Mouse (Mus musculus) neural tube, embryonic 14.5 days (tissue): Measurements from ENCODE around the gene Bloc1s1. TPM values are rescaled to one million over a fixed set of nuclear protein-coding genes. Genes with fewer than 3 reads are reported as not detected.
A peak's percentile ranks its signal among the peaks of the same experiment; 100 is the strongest.

Experiments used
- ATAC-seq: fragments of 200-750 bp; cut with Nextera tagmentation; 2 replicates; pipeline ENCODE4 v1.8.0; 2017; ENCODE audit warnings: low read depth, mild to moderate bottlenecking, moderate TSS enrichment, moderate library complexity
- H3K27ac ChIP-seq: fragments of 300-500 bp; sonication (generic); 2 replicates; pipeline ENCODE4 v1.5.1; 2014; ENCODE audit warnings: low read depth, mild to moderate bottlenecking, control low read depth, low read length, moderate library complexity, mixed read lengths
- H3K27me3 ChIP-seq: fragments of 300-500 bp; sonication (generic); 2 replicates; pipeline ENCODE4 v1.6.1; 2014; ENCODE audit warnings: low read length; ENCODE audit not compliant: control insufficient read depth, insufficient read depth
- H3K36me3 ChIP-seq: fragments of 300-500 bp; sonication (generic); 2 replicates; pipeline ENCODE4 v1.6.1; 2014; ENCODE audit warnings: low read length, mixed read lengths; ENCODE audit not compliant: control insufficient read depth, insufficient read depth
- H3K4me1 ChIP-seq: fragments of 300-500 bp; sonication (generic); 2 replicates; pipeline ENCODE4 v1.6.1; 2014; ENCODE audit warnings: low read length; ENCODE audit not compliant: control insufficient read depth, insufficient read depth
- H3K4me2 ChIP-seq: fragments of 300-500 bp; sonication (generic); 2 replicates; pipeline ENCODE4 v1.6.1; 2014; ENCODE audit warnings: mild to moderate bottlenecking, low read depth, low read length, control low read depth
- H3K4me3 ChIP-seq: fragments of 300-500 bp; sonication (generic); 2 replicates; pipeline ENCODE4 v1.5.1; 2014; ENCODE audit warnings: low read depth, low read length, control low read depth, mixed read lengths
- H3K9ac ChIP-seq: fragments of 300-500 bp; sonication (generic); replicated peaks from 2 replicates; pipeline ENCODE4 v1.6.1; 2014; ENCODE audit warnings: low read depth, mild to moderate bottlenecking, control low read depth, low read length, mixed read lengths
- H3K9me3 ChIP-seq: fragments of 300-500 bp; sonication (generic); 2 replicates; pipeline ENCODE4 v1.6.1; 2016; ENCODE audit warnings: low read length; ENCODE audit not compliant: control insufficient read depth
- WGBS: fragments of 180-500 bp; shearing (Covaris S2); extraction: QIAGEN DNeasy Blood & Tissue Kit; methylation state at CpG from one replicate; pipeline ENCODE4 v1.1.7; 2014; 5-methylcytosine and 5-hydroxymethylcytosine counted together
- polyA plus RNA-seq: library from polyadenylated mRNA; unstranded; fragments of >200 nt; fragmentation: Nextera tagmentation; extraction: Ambion mirVana; gene quantifications from 2 replicates; pipeline ENCODE4 v1.2.1, GENCODE M21; 2014

Gene Bloc1s1
- polyA plus RNA-seq, 1 experiment from 2014 or later = 280 TPM

DNA sequence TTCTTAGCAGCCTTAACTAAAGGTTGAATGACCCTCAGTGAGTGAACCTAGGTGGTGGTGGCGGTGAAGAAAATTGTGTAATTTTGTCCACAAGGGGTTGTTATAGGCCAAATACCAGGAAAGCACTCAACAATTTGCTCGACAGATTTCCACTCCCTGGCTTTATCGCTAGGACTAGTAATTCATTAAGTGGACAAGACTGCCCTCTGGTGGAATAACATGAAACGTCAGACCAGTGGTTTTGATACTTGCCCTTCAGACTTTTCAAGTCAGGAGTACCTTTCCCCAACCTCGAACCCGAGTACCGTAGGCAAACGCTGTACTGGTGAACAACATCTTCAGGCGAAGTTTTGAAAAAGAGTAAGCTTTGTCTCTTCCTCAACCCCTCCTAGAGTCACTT, 28.4 kb downstream of the Bloc1s1 start:
- Histone ChIP-seq H3K4me3 (peak overlapping the region; percentile 4; the same call in 1 of the 2 replicates), H3K9me3 (no peaks in the 10 kb centered on the region), H3K36me3 (no peaks in the 10 kb centered on the region), H3K4me2 (peak overlapping the region; percentile 30), H3K4me1 (peaks cover 12% of the 10 kb centered on the region; the same call in 1 of the 2 replicates), H3K27me3 (0 out of 2 replicates have a peak, but pooled peaks cover 2% of the 10 kb centered on the region), H3K27ac (no peak overlapping the region), H3K9ac (no peak overlapping the region)
- WGBS = under 1% methylated on average over 9 of the region's 9 CpGs
- no peak; the same call in 1 of the 2 replicates for ATAC-seq

DNA sequence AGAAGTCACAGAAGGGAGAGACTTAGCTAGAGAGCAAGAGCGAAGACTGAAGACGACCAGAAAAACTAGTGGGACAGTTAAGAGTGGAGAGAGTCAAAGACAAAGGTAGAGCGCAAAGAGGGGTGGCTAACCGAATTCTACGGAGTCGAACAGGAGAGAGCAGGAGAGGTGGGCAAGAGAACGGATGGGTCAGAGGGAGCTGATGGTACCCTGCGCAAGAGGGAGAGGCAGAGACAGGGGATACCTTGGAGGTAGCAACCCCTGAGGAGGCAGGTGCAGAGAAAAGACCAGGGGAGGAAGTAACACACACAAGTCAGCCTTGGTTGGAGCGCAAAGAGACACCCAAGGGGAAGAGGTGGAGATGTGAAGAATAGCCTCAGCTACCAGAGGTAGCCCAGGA, 31.6 kb downstream of the Bloc1s1 start:
- Histone ChIP-seq H3K4me1 (peaks cover 23% of the 10 kb centered on the region), H3K27ac (peak overlapping the region; percentile 90)

DNA sequence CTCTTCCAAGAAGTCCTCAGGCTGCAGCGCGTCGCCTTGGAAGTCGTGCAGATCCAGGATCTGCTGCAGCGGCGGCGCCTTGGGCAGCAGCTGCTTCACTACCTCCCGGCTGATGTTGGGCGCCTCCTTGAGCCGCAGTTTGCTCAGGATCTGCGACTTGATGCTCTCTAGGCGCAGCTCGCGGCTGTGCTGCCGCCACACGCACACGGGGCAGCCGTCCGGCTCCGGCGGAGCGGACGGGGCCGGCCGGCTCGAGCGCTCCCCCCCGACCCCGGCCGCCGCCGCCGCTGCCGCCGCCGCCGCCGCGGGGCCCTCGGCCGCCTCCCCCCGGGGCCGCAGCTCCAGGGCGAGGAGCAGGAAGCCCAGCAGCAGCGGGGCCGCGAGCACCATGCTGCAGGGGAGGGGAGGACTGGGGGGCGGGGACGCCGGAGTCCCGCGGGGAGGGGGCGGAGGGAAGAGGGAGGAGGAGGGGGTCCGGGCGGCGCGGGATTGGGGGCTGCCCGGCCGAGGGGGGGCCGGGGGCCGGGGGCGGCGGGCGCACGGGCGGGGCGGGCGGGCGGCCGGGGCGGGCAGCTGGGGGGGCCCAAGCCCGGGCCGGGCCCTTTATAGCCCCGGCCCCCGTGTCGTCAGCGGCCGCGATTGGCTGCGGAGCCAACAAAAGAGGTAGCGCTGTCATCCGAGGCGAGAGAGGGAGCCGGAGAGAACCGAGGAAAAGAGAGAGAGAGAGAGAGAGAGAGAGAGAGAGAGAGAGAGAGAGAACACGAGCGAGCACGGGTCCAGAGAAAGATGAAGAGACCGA, 32.3 kb downstream of the Bloc1s1 start, which contains the start of gene Gdf11:
Gdf11 (minus strand) TSS at position 423 of the 799 bp plus-strand sequence.
- Histone ChIP-seq H3K36me3 (peaks cover 4% of the 10 kb centered on the region; the same call in 1 of the 2 replicates), H3K27me3 (no peaks in the 10 kb centered on the region), H3K4me1 (peaks cover 20% of the 10 kb centered on the region), H3K9ac (peak within 1 kb of the TSS; percentile 80), H3K4me2 (peak within 1 kb of the TSS; percentile 71), H3K27ac (peak within 1 kb of the TSS; percentile 90), H3K9me3 (no peaks in the 10 kb centered on the region), H3K4me3 (peak within 1 kb of the TSS; percentile 81)
- peak; percentile 88 for ATAC-seq
- WGBS = under 1% methylated on average over 54 of the region's 89 CpGs

More for the DNA sequence above, 31.6 kb downstream of the Bloc1s1 start:
- Histone ChIP-seq H3K9ac (peak overlapping the region; percentile 80), H3K4me3 (peak overlapping the region; percentile 81), H3K36me3 (peaks cover 4% of the 10 kb centered on the region; the same call in 1 of the 2 replicates), H3K4me2 (peak overlapping the region; percentile 71), H3K9me3 (no peaks in the 10 kb centered on the region), H3K27me3 (0 out of 2 replicates have a peak, but pooled peaks cover 2% of the 10 kb centered on the region)
- 1% methylated on average over 9 of the region's 9 CpGs for WGBS
- ATAC-seq = peak; percentile 16

DNA sequence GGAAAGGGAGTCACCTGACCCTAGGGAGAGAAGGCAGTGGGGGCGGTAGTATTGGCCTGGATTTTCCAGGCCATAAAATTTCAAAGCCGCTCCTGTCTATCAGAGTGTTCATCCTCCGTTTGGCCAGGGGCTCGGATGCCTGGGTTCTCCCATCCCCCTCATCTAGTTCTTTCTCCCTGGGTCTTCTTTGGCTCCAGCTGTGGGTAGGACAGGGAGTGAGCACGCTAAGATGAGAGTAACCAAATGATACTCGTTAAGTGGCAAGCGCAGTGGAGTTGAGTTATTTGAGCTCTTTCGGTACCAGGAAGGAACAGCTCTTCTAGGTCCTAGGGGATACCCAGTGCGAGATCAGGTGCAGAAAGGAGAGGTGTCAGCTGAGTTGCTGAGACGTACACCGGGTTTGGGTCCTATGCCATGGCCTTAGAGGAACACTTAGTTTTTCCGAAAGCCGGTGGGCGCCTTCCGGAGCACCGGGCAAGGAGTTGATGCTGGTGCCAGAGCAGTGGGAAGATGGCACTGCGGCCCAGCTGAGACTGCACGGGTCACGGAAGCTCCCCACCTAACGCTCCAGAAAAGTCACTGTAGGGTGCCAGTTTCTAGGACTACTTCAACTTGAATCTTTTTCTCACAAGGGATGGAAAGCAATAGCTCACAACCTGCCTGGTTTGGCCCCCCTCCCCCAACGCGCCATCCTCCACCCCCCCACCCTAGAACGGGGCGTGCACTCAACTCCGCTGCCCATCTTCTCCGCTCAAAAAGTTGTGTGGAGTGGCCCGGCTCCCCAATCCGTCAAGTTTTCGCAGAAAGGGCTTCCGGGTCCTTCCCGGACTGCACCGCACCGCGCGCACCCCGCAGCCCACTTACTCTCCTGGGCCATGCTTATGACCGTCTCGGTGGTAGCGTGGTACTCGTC, 33.2 kb downstream of the Bloc1s1 start:
- Histone ChIP-seq H3K4me3 (peak overlapping the region; percentile 81), H3K36me3 (peaks cover 11% of the 10 kb centered on the region; the same call in 1 of the 2 replicates), H3K27me3 (no peaks in the 10 kb centered on the region), H3K9ac (peak overlapping the region; percentile 80), H3K9me3 (no peaks in the 10 kb centered on the region), H3K4me1 (peaks cover 17% of the 10 kb centered on the region), H3K4me2 (peak overlapping the region; percentile 71), H3K27ac (peak overlapping the region; percentile 90)
- no peak for ATAC-seq
- under 1% methylated on average over 40 of the region's 40 CpGs for WGBS

DNA sequence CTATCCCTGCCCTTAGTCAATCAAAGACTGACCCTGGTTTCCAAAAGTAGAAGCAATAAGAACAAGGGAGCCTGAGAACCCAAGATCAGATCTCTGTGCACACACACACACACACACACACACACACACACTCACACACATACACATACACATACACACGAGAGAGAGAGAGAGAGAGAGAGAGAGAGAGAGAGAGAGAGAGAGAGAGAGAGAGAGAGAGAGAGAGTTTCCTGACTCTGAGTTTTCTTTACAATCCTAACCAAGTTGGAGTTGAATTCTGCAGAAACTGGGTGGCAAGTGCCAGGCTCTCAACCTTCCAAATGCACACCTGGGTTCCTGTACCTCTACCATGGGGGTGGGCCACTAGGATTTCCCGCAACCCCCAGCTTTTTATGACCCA, 34.0 kb downstream of the Bloc1s1 start:
- Histone ChIP-seq H3K4me2 (peak overlapping the region; percentile 71), H3K27ac (peak overlapping the region; percentile 90), H3K36me3 (peaks cover 17% of the 10 kb centered on the region; the same call in 1 of the 2 replicates), H3K9me3 (no peaks in the 10 kb centered on the region), H3K4me1 (peaks cover 17% of the 10 kb centered on the region), H3K4me3 (peak overlapping the region; percentile 81), H3K9ac (peak overlapping the region; percentile 80; the same call in 1 of the 2 replicates), H3K27me3 (no peaks in the 10 kb centered on the region)
- 0% methylated on average over 1 of the region's 2 CpGs for whole genome bisulfite sequencing
- ATAC-seq = no peak

DNA sequence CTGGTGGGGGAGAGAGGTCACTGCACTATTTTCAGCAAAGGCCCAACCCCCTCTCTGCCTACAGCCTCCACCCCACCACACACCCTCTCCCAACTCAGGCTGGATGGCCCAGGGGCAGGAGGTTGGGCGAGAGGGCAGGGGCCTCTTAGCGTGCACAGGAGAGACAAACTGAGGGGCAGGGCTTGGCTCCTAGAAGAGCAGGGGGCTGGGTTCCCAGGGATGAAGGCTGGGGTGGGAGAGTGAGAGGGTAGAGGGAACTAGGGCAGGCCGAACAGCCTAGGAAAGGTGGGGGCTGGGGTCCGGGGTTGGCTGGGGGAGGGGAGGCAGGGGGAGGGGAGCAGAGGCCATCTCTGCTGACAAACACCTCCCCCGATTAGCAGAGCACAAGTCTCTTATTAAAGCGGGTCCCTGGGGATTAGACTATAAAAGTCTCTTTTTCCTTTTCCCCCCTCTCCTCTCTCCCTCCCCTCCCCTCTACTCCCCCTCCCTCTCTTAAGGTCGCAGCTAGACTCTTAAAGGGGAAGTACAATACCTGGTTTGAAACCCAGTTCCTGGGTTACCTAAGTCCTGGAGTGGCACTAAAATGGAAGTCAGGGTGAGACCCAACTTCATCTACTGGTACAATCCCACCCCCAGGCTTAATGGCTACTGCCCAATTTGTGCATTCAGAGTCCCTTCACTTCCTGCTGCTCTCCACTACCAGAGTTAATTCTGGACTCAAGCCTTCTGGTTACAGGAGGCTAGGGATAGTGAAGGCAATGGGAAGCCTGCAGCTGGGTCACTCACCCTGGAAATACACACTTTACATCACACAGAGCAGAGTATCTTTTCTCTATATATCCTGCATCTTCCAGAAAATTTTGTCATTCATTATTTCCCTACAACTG, 34.7 kb downstream of the Bloc1s1 start:
- H3K27me3 ChIP-seq = no peaks in the 10 kb centered on the region
- peak overlapping the region; percentile 90 for H3K27ac ChIP-seq
- H3K36me3 ChIP-seq = peaks cover 20% of the 10 kb centered on the region; the same call in 1 of the 2 replicates
- peak overlapping the region; percentile 81 for H3K4me3 ChIP-seq
- no peaks in the 10 kb centered on the region for H3K9me3 ChIP-seq
- H3K4me1 ChIP-seq = peaks cover 17% of the 10 kb centered on the region
- peak; percentile 44 for ATAC-seq
- peak overlapping the region; percentile 49 for H3K9ac ChIP-seq
- peak overlapping the region; percentile 71 for H3K4me2 ChIP-seq
- WGBS = 1% methylated on average over 5 of the region's 7 CpGs

DNA sequence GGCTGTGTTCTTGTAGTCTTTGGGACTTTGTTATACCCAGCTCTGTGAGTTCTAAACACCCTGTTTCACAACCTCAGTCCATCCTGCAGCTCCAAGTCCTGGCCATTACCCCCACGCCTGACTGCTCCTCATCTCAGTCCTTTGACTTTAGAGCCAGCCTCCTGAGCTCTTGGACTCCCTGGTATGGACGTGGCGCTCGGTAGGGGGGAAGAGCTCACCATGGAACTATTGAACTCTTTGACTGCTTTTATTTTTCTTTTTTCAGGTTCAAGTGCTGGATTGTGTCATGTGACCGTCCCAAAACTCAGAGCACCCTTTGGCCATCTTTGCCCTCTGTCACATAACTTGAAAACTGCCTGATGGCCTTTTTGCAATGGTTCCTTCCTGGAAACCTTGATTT, 41.8 kb downstream of the Bloc1s1 start:
- H3K9me3 ChIP-seq = no peaks in the 10 kb centered on the region
- 84% methylated on average over 5 of the region's 5 CpGs for WGBS
- peaks cover 16% of the 10 kb centered on the region; the same call in 1 of the 2 replicates for H3K36me3 ChIP-seq
- no peak overlapping the region for H3K4me3 ChIP-seq
- H3K27me3 ChIP-seq = no peaks in the 10 kb centered on the region
- no peak overlapping the region for H3K4me2 ChIP-seq
- no peak overlapping the region for H3K9ac ChIP-seq
- ATAC-seq = no peak
- no peak overlapping the region for H3K27ac ChIP-seq
- H3K4me1 ChIP-seq = no peaks in the 10 kb centered on the region

DNA sequence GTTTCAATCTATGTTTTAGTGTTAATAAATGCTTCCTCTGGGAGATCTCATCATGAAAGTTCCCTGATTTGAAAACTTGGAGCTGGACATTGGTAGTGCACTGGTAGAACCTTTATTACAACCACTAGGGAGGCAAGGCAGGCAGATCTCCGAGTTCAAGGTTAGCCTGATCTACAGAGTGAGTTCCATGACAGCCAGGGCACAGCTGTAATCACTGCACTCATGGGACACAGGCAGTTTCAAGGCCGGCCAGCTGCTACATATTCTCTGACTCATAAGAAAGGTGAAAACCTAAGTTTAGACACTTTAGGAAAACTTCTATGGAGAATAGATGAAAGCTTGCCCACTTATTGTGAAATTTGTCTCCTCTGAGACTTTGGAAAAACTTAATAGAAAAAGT, 45.0 kb downstream of the Bloc1s1 start:
- no peak overlapping the region for H3K9ac ChIP-seq
- H3K36me3 ChIP-seq = peaks cover 7% of the 10 kb centered on the region; the same call in 1 of the 2 replicates
- ATAC-seq = no peak
- H3K4me2 ChIP-seq = no peak overlapping the region
- no peak overlapping the region for H3K27ac ChIP-seq
- 72% methylated on average over 2 of the region's 2 CpGs for WGBS
- H3K4me3 ChIP-seq = no peak overlapping the region
- no peaks in the 10 kb centered on the region for H3K9me3 ChIP-seq
- no peaks in the 10 kb centered on the region for H3K27me3 ChIP-seq
- no peaks in the 10 kb centered on the region for H3K4me1 ChIP-seq
